Mouse (Mus musculus) c-Kit-positive CD71-positive TER-119-positive erythroid progenitor cells, embryonic 14.5 days (primary cell): Measurements from ENCODE around the gene Kif20b.

Experiments used
- DNase-seq: peaks from one replicate; pipeline ENCODE4 v3.0.0-alpha.2; 2013; ENCODE audit warnings: low spot score

Gene Kif20b

GRCm38 (mm10) chr19:34920066-34920465 is 2.1 kb upstream of the Kif20b start:
- DNase-seq = no peak

- DNase-seq = no peak
Observed at GRCm38 (mm10) chr19:34920531-34920930, 1.6 kb upstream of the Kif20b start.

GRCm38 (mm10) chr19:34921253-34921651 is 909 bp upstream of the Kif20b start:
- no peak for DNase-seq

- DNase-seq = no peak
Observed at GRCm38 (mm10) chr19:34922603-34922963, 422 bp downstream of the Kif20b start.

GRCm38 (mm10) chr19:34947206-34947605 is 25.0 kb downstream of the Kif20b start:
- no peak for DNase-seq

- DNase-seq = no peak
Observed at GRCm38 (mm10) chr19:34953842-34954541, 31.8 kb downstream of the Kif20b start.

- DNase-seq = no peak
Observed at GRCm38 (mm10) chr19:34959369-34959768, 37.2 kb downstream of the Kif20b start.

- DNase-seq = no peak
Observed at GRCm38 (mm10) chr19:34984742-34985141, 62.6 kb downstream of the Kif20b start.

GRCm38 (mm10) chr19:34990443-34990842 is 68.3 kb downstream of the Kif20b start:
- DNase-seq = no peak

- DNase-seq = peak; percentile 11
Observed at GRCm38 (mm10) chr19:34992969-34993527, 70.9 kb downstream of the Kif20b start.

- DNase-seq = no peak
Observed at GRCm38 (mm10) chr19:35015058-35015457, 92.9 kb downstream of the Kif20b start.

- no peak for DNase-seq
Observed at GRCm38 (mm10) chr19:35017474-35018208, 95.5 kb downstream of the Kif20b start.

GRCm38 (mm10) chr19:35018209-35018581 is 96.0 kb downstream of the Kif20b start:
- DNase-seq = no peak
